Comparison of ENCODE assay signal across 17 mouse cellular contexts in genomic region chr15:27957867-27958266, GRCm38 (mm10).
DNase-seq lines count a peak whose midpoint lies in the region; ATAC-seq lines count a peak whose summit lies in the region.
"Had no signal": no experiment of that assay in that cellular context is flagged by ENCODE, and none has a peak within 500 bp of the region (broad histone marks: within the 10 kb centered on the region; RNA-seq: fewer than 3 reads in every experiment).

No protein-coding gene starts in this region.

- H3K27ac ChIP-seq in forebrain, embryonic 14.5 days (ENCODE audit: low read depth, low read length), result no peak overlapping the region; the same call in 1 of the 2 replicates
- no peak overlapping the region for H3K27ac ChIP-seq in forebrain, embryonic 11.5 days (ENCODE audit: low read depth, low read length)
- no peak overlapping the region for H3K27ac ChIP-seq in hindbrain, embryonic 16.5 days (ENCODE audit: low read depth, low read length)
- peak overlapping the region; percentile 48 for H3K27ac ChIP-seq in neural tube, embryonic 15.5 days (replicated peaks)
- H3K27ac ChIP-seq: embryonic facial prominence, embryonic 10.5 days; limb, embryonic 13.5 days; liver, embryonic 14.5 days; stomach, embryonic 15.5 days had no signal

- no peaks in the 10 kb centered on the region for H3K36me3 ChIP-seq in forebrain, embryonic 14.5 days (ENCODE audit: control insufficient read depth, insufficient read depth, low read length)
- no peaks in the 10 kb centered on the region for H3K36me3 ChIP-seq in forebrain, embryonic 11.5 days (ENCODE audit: control insufficient read depth, insufficient read depth, low read length)
- no peaks in the 10 kb centered on the region for H3K36me3 ChIP-seq in hindbrain, embryonic 16.5 days (ENCODE audit: control insufficient read depth, insufficient read depth, low read length)
- H3K36me3 ChIP-seq in neural tube, embryonic 15.5 days, result no peaks in the 10 kb centered on the region
- H3K36me3 ChIP-seq: embryonic facial prominence, embryonic 10.5 days; stomach, embryonic 15.5 days had no signal

- H3K27me3 ChIP-seq in forebrain, embryonic 14.5 days (replicated peaks; ENCODE audit: control insufficient read depth, insufficient read depth, low read length), result no peaks in the 10 kb centered on the region
- H3K27me3 ChIP-seq in forebrain, embryonic 11.5 days (ENCODE audit: control insufficient read depth, insufficient read depth, low read length), result no peaks in the 10 kb centered on the region
- no peaks in the 10 kb centered on the region for H3K27me3 ChIP-seq in hindbrain, embryonic 16.5 days (replicated peaks; ENCODE audit: control insufficient read depth, insufficient read depth, low read length)
- no peaks in the 10 kb centered on the region for H3K27me3 ChIP-seq in neural tube, embryonic 15.5 days (replicated peaks)
- H3K27me3 ChIP-seq: limb, embryonic 13.5 days; stomach, embryonic 15.5 days had no signal

- WGBS in forebrain, embryonic 14.5 days, result 72% methylated on average over 9 of the region's 9 CpGs
- 87% methylated on average over 9 of the region's 9 CpGs for WGBS in forebrain, embryonic 11.5 days
- 51% methylated on average over 9 of the region's 9 CpGs for WGBS in hindbrain, embryonic 16.5 days
- 55% methylated on average over 9 of the region's 9 CpGs for WGBS in neural tube, embryonic 15.5 days

- intact Hi-C loops in left cerebral cortex, postnatal 4 days (cut with DNase I), result no loop called here

- H3K4me2 ChIP-seq in forebrain, embryonic 14.5 days (ENCODE audit: low read length), result no peak overlapping the region
- no peak overlapping the region for H3K4me2 ChIP-seq in forebrain, embryonic 11.5 days (ENCODE audit: low read depth, low read length, severe bottlenecking)
- no peak overlapping the region for H3K4me2 ChIP-seq in hindbrain, embryonic 16.5 days (ENCODE audit: low read length)
- no peak overlapping the region for H3K4me2 ChIP-seq in neural tube, embryonic 15.5 days
- H3K4me2 ChIP-seq: limb, embryonic 13.5 days; stomach, embryonic 15.5 days had no signal

- peak; percentile 51 for DNase-seq in forebrain, embryonic 14.5 days (ENCODE audit: low spot score)
- DNase-seq in forebrain, embryonic 11.5 days (ENCODE audit: low spot score), result no peak
- peak; percentile 64 for DNase-seq in left cerebral cortex, postnatal 4 days
- no peak for DNase-seq in left cerebral cortex, adult 8-10 months (ENCODE audit: low spot score in 2 of 2)
- no peak for DNase-seq in right cerebral cortex, postnatal 36 days (ENCODE audit: low spot score in 2 of 2)
- DNase-seq: adrenal gland, postnatal 25 days; gastrocnemius, postnatal 25 days; heart, postnatal 14 days; right cerebral cortex, adult 18-20 months; thymus, adult 2 months had no signal

- H3K9me3 ChIP-seq in forebrain, embryonic 14.5 days (replicated peaks; ENCODE audit: control insufficient read depth, low read length), result no peaks in the 10 kb centered on the region
- no peaks in the 10 kb centered on the region for H3K9me3 ChIP-seq in forebrain, embryonic 11.5 days (ENCODE audit: control insufficient read depth, low read length)
- no peaks in the 10 kb centered on the region for H3K9me3 ChIP-seq in hindbrain, embryonic 16.5 days (ENCODE audit: control insufficient read depth, low read length)
- H3K9me3 ChIP-seq in neural tube, embryonic 15.5 days (replicated peaks), result no peaks in the 10 kb centered on the region
- H3K9me3 ChIP-seq: embryonic facial prominence, embryonic 10.5 days; limb, embryonic 13.5 days; stomach, embryonic 15.5 days had no signal

- H3K4me1 ChIP-seq in forebrain, embryonic 14.5 days (ENCODE audit: control insufficient read depth, insufficient read depth, low read length), result peaks cover 22% of the 10 kb centered on the region
- H3K4me1 ChIP-seq in forebrain, embryonic 11.5 days (replicated peaks; ENCODE audit: control insufficient read depth, insufficient read depth, low read length), result peaks cover 4% of the 10 kb centered on the region; the same call in 1 of the 2 replicates
- peaks cover 61% of the 10 kb centered on the region for H3K4me1 ChIP-seq in hindbrain, embryonic 16.5 days (ENCODE audit: control insufficient read depth, insufficient read depth, low read depth, low read length)
- peaks cover 82% of the 10 kb centered on the region for H3K4me1 ChIP-seq in neural tube, embryonic 15.5 days

- ATAC-seq in forebrain, embryonic 14.5 days, result 0 out of 2 replicates have a peak, but pooled peaks have one; percentile 47
- no peak for ATAC-seq in forebrain, embryonic 11.5 days (replicated peaks; ENCODE audit: low FRiP score)
- ATAC-seq in hindbrain, embryonic 16.5 days, result peak; percentile 48
- 0 out of 2 replicates have a peak, but pooled peaks have one; percentile 32 for ATAC-seq in neural tube, embryonic 15.5 days (ENCODE audit: low FRiP score)
- ATAC-seq: intestine, embryonic 16.5 days had no signal

- no peak overlapping the region for H3K4me3 ChIP-seq in forebrain, embryonic 14.5 days (ENCODE audit: low read depth, low read length)
- H3K4me3 ChIP-seq in forebrain, embryonic 11.5 days (ENCODE audit: low read depth, low read length), result no peak overlapping the region
- H3K4me3 ChIP-seq in hindbrain, embryonic 16.5 days (ENCODE audit: low read length), result no peak overlapping the region
- no peak overlapping the region for H3K4me3 ChIP-seq in neural tube, embryonic 15.5 days (replicated peaks)
- H3K4me3 ChIP-seq: embryonic facial prominence, embryonic 10.5 days; limb, embryonic 13.5 days; stomach, embryonic 15.5 days had no signal

- H3K9ac ChIP-seq in forebrain, embryonic 14.5 days (ENCODE audit: low read length), result no peak overlapping the region
- H3K9ac ChIP-seq in forebrain, embryonic 11.5 days (ENCODE audit: low read length), result no peak overlapping the region
- H3K9ac ChIP-seq in hindbrain, embryonic 16.5 days (ENCODE audit: low read depth, low read length), result no peak overlapping the region
- no peak overlapping the region for H3K9ac ChIP-seq in neural tube, embryonic 15.5 days (replicated peaks)
- H3K9ac ChIP-seq: limb, embryonic 13.5 days; liver, embryonic 14.5 days; stomach, embryonic 15.5 days had no signal

Comparison
In these comparisons a context has a peak if more than half of its experiments do, and no peak if none do; other contexts are left out.
1. DNase-seq: peak in forebrain, embryonic 14.5 days (single experiment) and left cerebral cortex, postnatal 4 days (single experiment); none in forebrain, embryonic 11.5 days (single experiment), left cerebral cortex, adult 8-10 months (0 of 2) and right cerebral cortex, postnatal 36 days (0 of 2).